9 mouse cellular contexts compared by ENCODE assay signal in genomic region chr10:61610650-61611235, GRCm38 (mm10). TPM values are rescaled to one million over a fixed set of nuclear protein-coding genes. Genes with fewer than 3 reads are reported as not detected.
DNase-seq lines count a peak whose midpoint lies in the region; ATAC-seq lines count a peak whose summit lies in the region.
"Had no signal": no experiment of that assay in that cellular context is flagged by ENCODE, and none has a peak within 500 bp of the region (broad histone marks: within the 10 kb centered on the region; RNA-seq: fewer than 3 reads in every experiment).

No protein-coding gene starts in this region.

- H3K27ac ChIP-seq in stomach, embryonic 15.5 days: no peak overlapping the region
- H3K27ac ChIP-seq: embryonic facial prominence, embryonic 15.5 days had no signal

- H3K36me3 ChIP-seq in stomach, embryonic 15.5 days: no peaks in the 10 kb centered on the region
- H3K36me3 ChIP-seq: embryonic facial prominence, embryonic 15.5 days had no signal

- H3K4me1 ChIP-seq in stomach, embryonic 15.5 days: no peaks in the 10 kb centered on the region
- H3K4me1 ChIP-seq: embryonic facial prominence, embryonic 15.5 days had no signal

- intact Hi-C loops in gastrocnemius, postnatal 14 days (cut with DNase I; ENCODE audit: low total_unique reads): no loop called here

- DNase-seq in gastrocnemius, adult 18-20 months (ENCODE audit: low spot score): peak; percentile 27
- no peak for DNase-seq in gastrocnemius, postnatal 14 days
- DNase-seq in thymus, postnatal 25 days: peak; percentile 20
- no peak for DNase-seq in thymus, adult 18-20 months
- DNase-seq in kidney, postnatal 14 days: peak; percentile 36

- ATAC-seq in stomach, embryonic 15.5 days (ENCODE audit: insufficient read depth, low FRiP score, low read depth): 0 out of 2 replicates have a peak, but pooled peaks have one; percentile 31
- no peak for ATAC-seq in granulocyte monocyte progenitor cell, adult 5-6 weeks (replicated peaks; ENCODE audit: poor library complexity, severe bottlenecking)
- ATAC-seq in monocyte, adult 5-6 weeks (replicated peaks; ENCODE audit: insufficient number of reproducible peaks, low FRiP score, low TSS enrichment, poor library complexity, severe bottlenecking): no peak

- H3K27me3 ChIP-seq in stomach, embryonic 15.5 days (replicated peaks): no peaks in the 10 kb centered on the region
- H3K27me3 ChIP-seq: embryonic facial prominence, embryonic 15.5 days had no signal

- no peak overlapping the region for H3K4me3 ChIP-seq in stomach, embryonic 15.5 days (replicated peaks)
- H3K4me3 ChIP-seq: embryonic facial prominence, embryonic 15.5 days had no signal

- no peaks in the 10 kb centered on the region for H3K9me3 ChIP-seq in stomach, embryonic 15.5 days
- H3K9me3 ChIP-seq: embryonic facial prominence, embryonic 15.5 days had no signal

- H3K4me2 ChIP-seq in stomach, embryonic 15.5 days: no peak overlapping the region
- H3K4me2 ChIP-seq: embryonic facial prominence, embryonic 15.5 days had no signal

- H3K9ac ChIP-seq in stomach, embryonic 15.5 days: no peak overlapping the region
- H3K9ac ChIP-seq: embryonic facial prominence, embryonic 15.5 days had no signal

- 73% methylated on average over 8 of the region's 8 CpGs for whole genome bisulfite sequencing in stomach, embryonic 15.5 days

RNA-seq across cellular contexts. Expression of gene Npffr1, which starts 15.5 kb away (rescaled TPM):
- total RNA-seq in gastrocnemius, adult 18-20 months (2021): under 1 TPM; 0.07 to 0.11 TPM
- under 1 TPM in 1 of 2 experiments, not detected in 1; 0.07 TPM for total RNA-seq in gastrocnemius, postnatal 14 days (2021)
- 0.10 and 0.28 TPM in 2 replicates for polyA plus RNA-seq in stomach, embryonic 15.5 days (2015; fragmentation: Nextera tagmentation; extraction: Ambion mirVana)
- total RNA-seq in granulocyte monocyte progenitor cell, adult 5-6 weeks (2014; fragmentation: Nextera tagmentation): not detected in 2 replicates
- not detected in 2 replicates for total RNA-seq in granulocyte monocyte progenitor cell, adult 5-6 weeks (2017)
- not detected in 3 replicates for total RNA-seq in monocyte, adult 5-6 weeks (2017)
- polyA plus RNA-seq: embryonic facial prominence, embryonic 15.5 days had no signal

RNA-seq across cellular contexts. Expression of gene Ppa1, which starts 37.6 kb away (rescaled TPM):
- total RNA-seq in gastrocnemius, adult 18-20 months (2021): 10 to 100 TPM; 57.6 to 68.1 TPM
- total RNA-seq in gastrocnemius, postnatal 14 days (2021): 10 to 100 TPM; 36.6 to 39.8 TPM
- polyA plus RNA-seq in stomach, embryonic 15.5 days (2015; fragmentation: Nextera tagmentation; extraction: Ambion mirVana): 181 and 191 TPM in 2 replicates
- total RNA-seq in granulocyte monocyte progenitor cell, adult 5-6 weeks (2014; fragmentation: Nextera tagmentation): 67.1 and 84.1 TPM in 2 replicates
- 169 and 176 TPM in 2 replicates for total RNA-seq in granulocyte monocyte progenitor cell, adult 5-6 weeks (2017)
- 13.3 to 20.4 TPM (median 17.9 TPM) in 3 replicates for total RNA-seq in monocyte, adult 5-6 weeks (2017)

Comparison
In these comparisons a context has a peak if more than half of its experiments do, and no peak if none do; other contexts are left out.
1. DNase-seq: peak in gastrocnemius, adult 18-20 months (single experiment), thymus, postnatal 25 days (single experiment) and kidney, postnatal 14 days (single experiment); none in gastrocnemius, postnatal 14 days (single experiment) and thymus, adult 18-20 months (0 of 2).